8 mouse cellular contexts compared by ENCODE assay signal in genomic region chr2:61655382-61656281, GRCm38 (mm10). TPM values are rescaled to one million over a fixed set of nuclear protein-coding genes. Genes with fewer than 3 reads are reported as not detected.
DNase-seq lines count a peak whose midpoint lies in the region; ATAC-seq and TF ChIP-seq lines count a peak whose summit lies in the region.

No protein-coding gene starts in this region.

- H3K79me2 ChIP-seq in myocyte (ENCODE audit: control insufficient read depth, insufficient read depth), result no peaks in the 10 kb centered on the region

- peak; percentile 45; the same call in 1 of the 2 replicates for ATAC-seq in limb, embryonic 12.5 days (ENCODE audit: insufficient number of reproducible peaks, insufficient read depth, low FRiP score, low TSS enrichment, low read depth)

- peak; percentile 29 for DNase-seq in thymus, postnatal 14 days
- DNase-seq in thymus, adult 18-20 months, result no peak
- DNase-seq in cerebellum, postnatal 25 days, result peak; percentile 65 to 78
- DNase-seq in frontal cortex, postnatal 25 days (ENCODE audit: low spot score in 2 of 2), result peak; percentile 45 to 64
- DNase-seq in kidney, adult 9 months, result peak; percentile 7
- peak; percentile 14 for DNase-seq in yolk sac, embryonic 10.5 days (ENCODE audit: low spot score)

- peak overlapping the region; percentile 58 for H3K4me3 ChIP-seq in limb, embryonic 12.5 days (replicated peaks)
- no peak overlapping the region for H3K4me3 ChIP-seq in myocyte

- H3K4me1 ChIP-seq in limb, embryonic 12.5 days (replicated peaks), result peaks cover 11% of the 10 kb centered on the region

- peaks cover 26% of the 10 kb centered on the region for H3K27me3 ChIP-seq in limb, embryonic 12.5 days
- no peaks in the 10 kb centered on the region for H3K27me3 ChIP-seq in myocyte (ENCODE audit: control insufficient read depth, insufficient read depth, insufficient read length)

- H3K4me2 ChIP-seq in limb, embryonic 12.5 days, result peak overlapping the region; percentile 96
- H3K4me2 ChIP-seq in myocyte (ENCODE audit: low read depth), result peak overlapping the region; percentile 3

- no peak overlapping the region for H3K27ac ChIP-seq in limb, embryonic 12.5 days

- no peak for TF ChIP-seq POLR2A in myocyte (IDR thresholded peaks at IDR 0.05; ENCODE audit: insufficient read length, low read depth)

- under 1% methylated on average over 46 of the region's 46 CpGs for WGBS in limb, embryonic 12.5 days

- no peaks in the 10 kb centered on the region for H3K9me3 ChIP-seq in limb, embryonic 12.5 days

- no peak overlapping the region for H3ac ChIP-seq in myocyte (ENCODE audit: control insufficient read depth, insufficient read length)

- H3K36me3 ChIP-seq in limb, embryonic 12.5 days, result no peaks in the 10 kb centered on the region
- peaks cover 31% of the 10 kb centered on the region for H3K36me3 ChIP-seq in myocyte (ENCODE audit: control insufficient read depth, insufficient read depth)

- H3K9ac ChIP-seq in limb, embryonic 12.5 days (replicated peaks), result peak overlapping the region; percentile 69

TF ChIP-seq in myocyte, 11 proteins besides CTCF, POLR2A, EP300 and RAD21:
- TF ChIP-seq MYOD1 (IDR thresholded peaks at IDR 0.05; ENCODE audit: control insufficient read depth in 1 of 3, insufficient read length in 2 of 3, low read depth in 2 of 3), result no peak
- no peak for TF ChIP-seq TCF12 (IDR thresholded peaks at IDR 0.05; ENCODE audit: insufficient read depth, poor library complexity, severe bottlenecking)
- TF ChIP-seq TCF3 (IDR thresholded peaks at IDR 0.05; ENCODE audit: insufficient read length, low read depth), result no peak
- TF ChIP-seq E2F4 (IDR thresholded peaks at IDR 0.05; ENCODE audit: insufficient read depth), result no peak
- TF ChIP-seq SRF (IDR thresholded peaks at IDR 0.05; ENCODE audit: control insufficient read depth, insufficient read length, low read depth), result no peak
- no peak for TF ChIP-seq MYOG (IDR thresholded peaks at IDR 0.05; ENCODE audit: control insufficient read depth in 1 of 3, insufficient read depth in 1 of 3, insufficient read length in 2 of 3, low read depth in 2 of 3)
- TF ChIP-seq CEBPB (IDR thresholded peaks at IDR 0.05; ENCODE audit: insufficient read depth, poor library complexity, severe bottlenecking), result no peak
- TF ChIP-seq USF1 (IDR thresholded peaks at IDR 0.05; ENCODE audit: low read depth), result no peak
- no peak for TF ChIP-seq MAX (IDR thresholded peaks at IDR 0.05; ENCODE audit: low read depth)
- no peak for TF ChIP-seq POLR2AphosphoS2 (IDR thresholded peaks at IDR 0.05; ENCODE audit: insufficient read length, low read depth)
- no peak for TF ChIP-seq REST (IDR thresholded peaks at IDR 0.05; ENCODE audit: insufficient read depth, insufficient read length)

RNA-seq across cellular contexts. Expression of gene Psmd14, which starts 55.9 kb away (rescaled TPM):
- polyA plus RNA-seq in limb, embryonic 12.5 days (2016; fragmentation: Nextera tagmentation; extraction: Ambion mirVana), result 195 and 197 TPM in 2 replicates
- 101 TPM for polyA plus RNA-seq in myocyte (2012; fragmentation: generic; extraction: Trizol)

Comparison
In these comparisons a context has a peak if more than half of its experiments do, and no peak if none do; other contexts are left out.
1. DNase-seq: peak in thymus, postnatal 14 days (single experiment), cerebellum, postnatal 25 days (2 of 2), frontal cortex, postnatal 25 days (2 of 2), kidney, adult 9 months (single experiment) and yolk sac, embryonic 10.5 days (single experiment); none in thymus, adult 18-20 months (0 of 2).